Mouse (Mus musculus) left cerebral cortex, adult 2 months (tissue): ENCODE results near the gene Dtd1. TPM values are rescaled to one million over a fixed set of nuclear protein-coding genes. Genes with fewer than 3 reads are reported as not detected.

Experiments used
- DNase-seq, 2 experiments: peaks; one replicate each; pipeline ENCODE4 v3.0.0; 2021 to 2022; ENCODE audit warnings: low spot score in 2 of 2, mixed read lengths in 1 of 2; ENCODE audit errors: extremely low spot score in 1 of 2
- H3K27ac ChIP-seq: fragments of 200-600 bp; 2 replicates; pipeline ENCODE4 v1.8.1; 2022
- H3K4me3 ChIP-seq: fragments of 200-600 bp; 2 replicates; pipeline ENCODE4 v1.8.1; 2022
- CTCF ChIP-seq: fragments of 200-600 bp; IDR thresholded peaks from 2 replicates; pipeline ENCODE4 v1.8.1; 2022; ENCODE audit warnings: antibody characterized with exemption, mild to moderate bottlenecking, moderate library complexity
- intact Hi-C: fragments of 180-260 bp; cut with DNase I; formaldehyde crosslinking; loops from one replicate; pipeline ENCODE4 v1.15.1; 2025
- total RNA-seq, 2 experiments: library from RNA; stranded (reverse); gene quantifications; 2 replicates each; pipeline ENCODE4 v1.2.3; 2021

Gene Dtd1
- total RNA-seq, 2 experiments from 2014 or later: 63.3 to 64.2 TPM

- TF ChIP-seq CTCF: peak; percentile 42
- no peak for DNase-seq
- Histone ChIP-seq H3K27ac (no peak overlapping the region), H3K4me3 (no peak overlapping the region)
- intact Hi-C loops: no loop called here
Measured at GRCm38 (mm10) chr2:144692219-144692732, 92.6 kb downstream of the Dtd1 start.

GRCm38 (mm10) chr2:144692777-144693176, 93.1 kb downstream of the Dtd1 start:
- no peak for TF ChIP-seq CTCF
- DNase-seq: no peak
- Histone ChIP-seq H3K4me3 (no peak overlapping the region), H3K27ac (no peak overlapping the region)
- intact Hi-C loops: no loop called here

- intact Hi-C loops: no loop called here
- no peak for TF ChIP-seq CTCF
- Histone ChIP-seq H3K4me3 (no peak overlapping the region), H3K27ac (no peak overlapping the region)
- no peak for DNase-seq
Measured at GRCm38 (mm10) chr2:144694923-144695322, 95.2 kb downstream of the Dtd1 start.

GRCm38 (mm10) chr2:144698046-144698445, 98.3 kb downstream of the Dtd1 start:
- Histone ChIP-seq H3K27ac (no peak overlapping the region), H3K4me3 (no peak overlapping the region)
- intact Hi-C loops: no loop called here
- no peak for DNase-seq
- no peak for TF ChIP-seq CTCF

GRCm38 (mm10) chr2:144700608-144701007, 100.9 kb downstream of the Dtd1 start:
- Histone ChIP-seq H3K27ac (no peak overlapping the region), H3K4me3 (no peak overlapping the region)
- no peak for TF ChIP-seq CTCF
- intact Hi-C loops: no loop called here
- DNase-seq: no peak

- no peak overlapping the region for H3K27ac ChIP-seq
- intact Hi-C loops: no loop called here
- H3K4me3 ChIP-seq: no peak overlapping the region
- no peak for DNase-seq
- TF ChIP-seq CTCF: peak; percentile 31
Measured at GRCm38 (mm10) chr2:144701415-144702149, 101.9 kb downstream of the Dtd1 start.

- no peak for TF ChIP-seq CTCF
- Histone ChIP-seq H3K27ac (no peak overlapping the region), H3K4me3 (no peak overlapping the region)
- intact Hi-C loops: no loop called here
- DNase-seq: no peak
Measured at GRCm38 (mm10) chr2:144709285-144709684, 109.6 kb downstream of the Dtd1 start.

GRCm38 (mm10) chr2:144709704-144710103, 110.0 kb downstream of the Dtd1 start:
- no peak for DNase-seq
- Histone ChIP-seq H3K27ac (no peak overlapping the region), H3K4me3 (no peak overlapping the region)
- TF ChIP-seq CTCF: no peak
- intact Hi-C loops: no loop called here

GRCm38 (mm10) chr2:144714596-144714995, 114.9 kb downstream of the Dtd1 start:
- H3K4me3 ChIP-seq: no peak overlapping the region
- intact Hi-C loops: no loop called here
- no peak overlapping the region for H3K27ac ChIP-seq

GRCm38 (mm10) chr2:144715211-144715768, 115.6 kb downstream of the Dtd1 start:
- intact Hi-C loops: no loop called here
- H3K4me3 ChIP-seq: no peak overlapping the region
- no peak overlapping the region for H3K27ac ChIP-seq
- no peak for TF ChIP-seq CTCF
- no peak for DNase-seq

More at GRCm38 (mm10) chr2:144714596-144714995, 114.9 kb downstream of the Dtd1 start:
- no peak for DNase-seq
- TF ChIP-seq CTCF: no peak

GRCm38 (mm10) chr2:144716248-144716647, 116.6 kb downstream of the Dtd1 start:
- no peak for DNase-seq
- no peak for TF ChIP-seq CTCF
- H3K27ac ChIP-seq: no peak overlapping the region
- intact Hi-C loops: no loop called here
- no peak overlapping the region for H3K4me3 ChIP-seq

GRCm38 (mm10) chr2:144718273-144718672, 118.6 kb downstream of the Dtd1 start:
- H3K4me3 ChIP-seq: no peak overlapping the region
- intact Hi-C loops: no loop called here
- no peak overlapping the region for H3K27ac ChIP-seq
- DNase-seq: no peak
- no peak for TF ChIP-seq CTCF

GRCm38 (mm10) chr2:144719294-144719693, 119.6 kb downstream of the Dtd1 start:
- Histone ChIP-seq H3K4me3 (no peak overlapping the region), H3K27ac (no peak overlapping the region)
- no peak for TF ChIP-seq CTCF
- intact Hi-C loops: no loop called here
- DNase-seq: no peak
